Mouse (Mus musculus): Measurements from ENCODE around the gene Oscp1.

DNA sequence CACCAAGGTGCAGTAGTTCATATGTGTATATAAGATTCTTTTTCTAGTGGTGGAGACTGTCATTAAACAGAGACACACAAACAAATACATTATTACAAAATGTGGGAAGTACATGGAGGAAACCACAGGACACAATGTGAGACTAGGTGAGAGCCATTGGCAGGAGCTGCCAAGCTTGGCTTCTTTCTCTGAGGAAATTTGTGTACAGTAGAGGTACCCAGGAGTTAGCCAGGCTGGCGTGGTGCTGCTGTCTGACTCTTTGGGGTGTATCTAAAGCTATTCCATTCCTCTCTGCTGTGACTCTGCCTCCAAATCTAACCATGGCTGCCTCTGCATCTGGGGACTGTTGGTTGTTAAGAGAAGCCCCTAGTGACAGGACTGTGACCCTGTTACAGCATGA, 60.7 kb downstream of the Oscp1 start:
- TF ChIP-seq POLR2A (IDR thresholded peaks at IDR 0.05; ENCODE audit: low read depth, low read length) (no peak), CTCF (IDR thresholded peaks at IDR 0.05; ENCODE audit: extremely low read depth, insufficient read depth, insufficient read length, insufficient replicate concordance) (no peak)
